Mouse (Mus musculus): Measurements from ENCODE around the gene Vmn1r60.
"Not testable (repeated sequence)": the region's sequence is repeated elsewhere in the genome, so short reads cannot be mapped to it uniquely, and the experiment has no call there.

Gene Vmn1r60

GRCm38 (mm10) chr7:5547217-5547616 lies at the start of gene Vmn1r60:
Gene Vmn1r60 (minus strand): TSS chr7:5547317.
- DNase-seq (ENCODE audit: low spot score in 2 of 2) = not testable (repeated sequence)

GRCm38 (mm10) chr7:5540770-5541436 lies 6.2 kb downstream of the Vmn1r60 start:
- DNase-seq (ENCODE audit: low spot score in 2 of 2) = not testable (repeated sequence)

GRCm38 (mm10) chr7:5493856-5494255 lies 53.3 kb downstream of the Vmn1r60 start, which contains the start of gene Vmn2r28:
Gene Vmn2r28 (minus strand): TSS chr7:5493956.
- DNase-seq (ENCODE audit: low spot score in 2 of 2) = not testable (repeated sequence)

Measured in right cerebral cortex, postnatal 10 days (tissue).